Mouse (Mus musculus): ENCODE data around the gene Rala. TPM values are rescaled to one million over a fixed set of nuclear protein-coding genes. Genes with fewer than 3 reads are reported as not detected.
A peak's percentile ranks its signal among the peaks of the same experiment; 100 is the strongest.

Gene Rala
- total RNA-seq, 2 experiments from 2014 or later: 22.9 to 26.3 TPM

GRCm38 (mm10) chr13:17900641-17901040, 43.4 kb downstream of the Rala start:
- no peak for DNase-seq
- intact Hi-C loops (cut with DNase I; ENCODE audit: low total_unique reads): no loop called here

- intact Hi-C loops (cut with DNase I; ENCODE audit: low total_unique reads): no loop called here
- no peak for DNase-seq
Observed at GRCm38 (mm10) chr13:17897040-17897439, 47.0 kb downstream of the Rala start.

- intact Hi-C loops (cut with DNase I; ENCODE audit: low total_unique reads): no loop called here
- no peak for DNase-seq
Observed at GRCm38 (mm10) chr13:17891545-17891944, 52.5 kb downstream of the Rala start.

GRCm38 (mm10) chr13:17884211-17884610, 59.8 kb downstream of the Rala start:
- intact Hi-C loops (cut with DNase I; ENCODE audit: low total_unique reads): no loop called here

GRCm38 (mm10) chr13:17879061-17879460, 65.0 kb downstream of the Rala start:
- DNase-seq: no peak
- intact Hi-C loops (cut with DNase I; ENCODE audit: low total_unique reads): no loop called here

More at GRCm38 (mm10) chr13:17884211-17884610, 59.8 kb downstream of the Rala start:
- no peak for DNase-seq

- intact Hi-C loops (cut with DNase I; ENCODE audit: low total_unique reads): no loop called here
- no peak for DNase-seq
Observed at GRCm38 (mm10) chr13:17866741-17867140, 77.3 kb downstream of the Rala start.

GRCm38 (mm10) chr13:17860536-17860935, 83.5 kb downstream of the Rala start:
- intact Hi-C loops (cut with DNase I; ENCODE audit: low total_unique reads): no loop called here
- DNase-seq: no peak

- intact Hi-C loops (cut with DNase I; ENCODE audit: low total_unique reads): no loop called here
- DNase-seq: peak; percentile 7
Observed at GRCm38 (mm10) chr13:17859365-17860033, 84.5 kb downstream of the Rala start.

GRCm38 (mm10) chr13:17857046-17857445, 87.0 kb downstream of the Rala start:
- intact Hi-C loops (cut with DNase I; ENCODE audit: low total_unique reads): no loop called here
- no peak for DNase-seq

GRCm38 (mm10) chr13:17855492-17856138, 88.4 kb downstream of the Rala start:
- no peak for DNase-seq
- intact Hi-C loops (cut with DNase I; ENCODE audit: low total_unique reads): no loop called here

GRCm38 (mm10) chr13:17854755-17855154, 89.3 kb downstream of the Rala start:
- no peak for DNase-seq
- intact Hi-C loops (cut with DNase I; ENCODE audit: low total_unique reads): no loop called here

- DNase-seq: no peak
- intact Hi-C loops (cut with DNase I; ENCODE audit: low total_unique reads): no loop called here
Observed at GRCm38 (mm10) chr13:17843336-17843735, 100.7 kb downstream of the Rala start.

- intact Hi-C loops (cut with DNase I; ENCODE audit: low total_unique reads): no loop called here
- no peak for DNase-seq
Observed at GRCm38 (mm10) chr13:17842756-17843155, 101.3 kb downstream of the Rala start.

- intact Hi-C loops (cut with DNase I; ENCODE audit: low total_unique reads): loop anchor here (5.0 kb wide), 1 partner anchor 143 kb away; no protein-coding TSS in a partner anchor
- DNase-seq: no peak
Observed at GRCm38 (mm10) chr13:17839137-17839536, 104.9 kb downstream of the Rala start.

GRCm38 (mm10) chr13:17838484-17838851, 105.6 kb downstream of the Rala start:
- DNase-seq: peak; percentile 46

GRCm38 (mm10) chr13:17837610-17838483, 106.2 kb downstream of the Rala start:
- intact Hi-C loops (cut with DNase I; ENCODE audit: low total_unique reads): loop anchor here (5.0 kb wide), 1 partner anchor 144 kb away; no protein-coding TSS in a partner anchor
- DNase-seq: peak; percentile 7

More at GRCm38 (mm10) chr13:17838484-17838851, 105.6 kb downstream of the Rala start:
- intact Hi-C loops (cut with DNase I; ENCODE audit: low total_unique reads): loop anchor here (5.0 kb wide), 1 partner anchor 144 kb away; no protein-coding TSS in a partner anchor

GRCm38 (mm10) chr13:17836808-17837207, 107.2 kb downstream of the Rala start:
- intact Hi-C loops (cut with DNase I; ENCODE audit: low total_unique reads): loop anchor here (5.0 kb wide), 1 partner anchor 145 kb away; no protein-coding TSS in a partner anchor
- no peak for DNase-seq

- intact Hi-C loops (cut with DNase I; ENCODE audit: low total_unique reads): no loop called here
Observed at GRCm38 (mm10) chr13:17832940-17833339, 111.1 kb downstream of the Rala start.

More at GRCm38 (mm10) chr13:17832940-17833339, 111.1 kb downstream of the Rala start:
- DNase-seq: no peak
